Mouse (Mus musculus) gastrocnemius, postnatal 10 days (tissue): ENCODE results near the gene Phf11d. TPM values are rescaled to one million over a fixed set of nuclear protein-coding genes. Genes with fewer than 3 reads are reported as not detected.
A peak's percentile ranks its signal among the peaks of the same experiment; 100 is the strongest.
"Not testable (repeated sequence)": the region's sequence is repeated elsewhere in the genome, so short reads cannot be mapped to it uniquely, and the experiment has no call there.

Source experiments
- DNase-seq: peaks from one replicate; pipeline ENCODE4 v3.0.0; 2021; ENCODE audit warnings: mixed read lengths
- long read RNA-seq, 2 experiments: library from polyadenylated mRNA; stranded (forward); transcript quantifications; one replicate each; pipeline ENCODE4 v2.0.0; 2021
- total RNA-seq, 2 experiments: library from RNA; stranded (reverse); gene quantifications; 2 replicates each; pipeline ENCODE4 v1.2.3; 2021

Gene Phf11d
- total RNA-seq = 1 to 10 TPM; 1.6 to 2.2 TPM
- long read RNA-seq, experiment 1, partial matches to known transcripts = 0 of 1 reads
- long read RNA-seq, experiment 1, other reads (novel, unspliced or antisense) = 0 of 1 reads
- long read RNA-seq, experiment 2, partial matches to known transcripts = 0 of 2 reads
- long read RNA-seq, experiment 2, other reads (novel, unspliced or antisense) = 0 of 2 reads

DNA sequence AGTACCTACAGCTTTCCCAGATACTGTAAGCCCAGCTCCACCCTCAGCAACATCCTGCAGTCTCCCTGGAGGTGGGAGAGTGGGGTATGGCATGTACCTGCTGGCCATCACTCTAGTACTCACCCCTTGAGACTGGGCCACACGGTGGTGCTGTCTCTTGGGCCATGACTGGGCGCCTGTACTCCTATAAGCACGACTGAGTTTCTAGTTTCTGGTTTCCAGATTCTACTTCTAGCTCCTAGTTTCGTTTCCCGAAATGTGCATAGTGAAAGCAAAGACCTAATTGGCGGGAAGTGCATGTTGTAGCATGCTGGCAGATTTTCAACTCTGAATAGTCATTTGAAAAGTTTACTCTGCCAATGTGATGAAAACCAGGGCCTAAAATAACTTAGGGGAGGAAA, at the start of gene Phf11d:
Gene Phf11d, minus strand, starts transcription at position 227 of the 401 bp plus-strand sequence.
- peak; percentile 11 for DNase-seq

DNA sequence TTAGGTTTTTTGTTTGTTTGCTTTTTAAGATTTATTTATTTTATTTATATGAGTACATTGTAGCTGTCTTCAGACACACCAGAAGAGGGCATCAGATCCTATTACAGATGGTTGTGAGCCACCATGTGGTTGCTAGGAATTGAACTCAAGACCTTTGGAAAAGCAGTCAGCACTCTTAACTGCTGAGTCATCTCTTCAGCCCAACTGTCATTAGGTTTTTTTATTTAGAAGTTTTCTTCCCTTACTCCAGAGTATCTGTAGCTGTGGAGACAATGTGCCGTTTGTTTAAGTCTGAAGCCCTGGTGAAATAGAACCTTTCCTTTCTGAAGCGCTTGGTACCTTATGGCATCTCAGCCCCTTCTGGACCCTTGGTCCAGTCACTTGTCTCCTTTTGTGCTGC, 49.7 kb upstream of the Phf11d start:
- not testable (repeated sequence) for DNase-seq

DNA sequence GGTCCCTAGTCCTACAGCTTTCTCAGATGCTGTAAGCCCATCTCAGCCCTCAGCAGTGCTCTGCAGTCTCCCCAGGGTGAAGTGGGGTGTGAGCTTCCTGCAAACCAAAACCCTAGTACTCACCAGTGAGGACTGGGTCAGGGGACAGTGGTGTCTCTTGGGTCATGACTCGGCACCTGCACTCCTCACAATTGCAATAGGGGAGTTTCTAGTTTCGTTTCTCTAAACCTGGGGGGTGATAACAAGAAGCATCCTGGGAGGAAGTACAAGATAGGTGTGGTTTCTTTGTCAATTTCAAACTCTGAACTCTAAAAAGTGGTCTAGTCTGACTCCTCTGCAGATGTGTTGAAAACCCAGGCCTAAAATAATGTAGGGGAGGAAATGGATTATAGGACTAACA, 31.7 kb upstream of the Phf11d start:
- DNase-seq = no peak

DNA sequence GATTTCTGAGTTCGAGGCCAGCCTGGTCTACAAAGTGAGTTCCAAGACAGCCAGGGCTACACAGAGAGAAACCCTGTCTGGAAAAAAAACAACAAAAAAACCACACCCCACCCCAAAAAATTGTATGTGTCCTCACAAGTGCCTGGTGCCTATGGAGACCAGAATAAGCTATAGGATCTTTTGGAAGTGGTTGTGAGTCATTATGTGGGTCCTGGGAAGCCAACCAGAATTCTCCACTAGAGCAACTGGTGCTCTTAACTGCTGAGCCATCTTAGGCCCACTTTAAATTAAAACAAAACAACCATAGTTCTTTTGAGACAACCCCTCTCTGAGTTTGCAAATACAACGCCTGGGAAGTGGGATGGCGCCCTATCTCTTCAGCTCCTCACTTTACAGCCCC, 30.0 kb upstream of the Phf11d start, which contains the start of gene Phf11c:
Gene Phf11c, minus strand, starts transcription at position 101 of the 400 bp plus-strand sequence.
- no peak for DNase-seq

DNA sequence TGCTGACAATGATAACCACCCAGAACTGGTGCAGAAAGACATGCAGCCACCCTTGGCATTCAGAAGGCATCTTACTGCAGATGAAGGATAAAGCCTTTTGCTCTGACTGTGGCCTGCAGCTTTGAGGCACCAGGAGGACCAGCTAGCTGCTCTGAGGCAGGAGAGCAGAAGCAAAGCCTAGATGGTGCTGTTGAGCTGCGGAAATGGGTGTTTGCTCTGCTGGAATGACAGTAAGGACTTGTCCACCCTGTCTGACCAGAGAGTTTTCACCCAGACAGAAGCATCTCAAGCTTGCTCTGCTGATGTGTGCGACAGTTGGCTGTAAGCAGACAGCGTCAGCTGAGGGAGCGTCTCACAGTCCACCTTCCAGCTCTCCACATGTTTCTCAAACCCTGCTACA, 24.9 kb upstream of the Phf11d start:
- DNase-seq = not testable (repeated sequence)

DNA sequence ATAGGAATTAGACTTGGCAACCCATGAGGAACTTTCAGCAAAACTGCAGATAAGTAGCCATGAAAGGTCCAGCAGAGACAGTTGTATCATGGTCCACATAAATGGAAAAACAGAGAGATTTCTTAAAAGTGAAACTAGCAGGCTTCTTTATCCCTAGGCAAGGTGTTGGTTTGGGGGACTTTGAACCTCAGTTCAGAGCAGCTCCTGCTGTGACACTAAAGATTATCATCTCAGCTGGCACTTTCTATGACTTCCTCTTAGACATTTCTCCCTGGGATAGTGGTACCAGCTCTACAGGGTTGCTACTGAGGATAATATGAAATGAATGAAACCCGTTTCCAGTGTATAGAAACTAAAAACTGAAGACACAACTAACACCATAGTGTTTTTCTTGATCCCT, 24.3 kb upstream of the Phf11d start:
- no peak for DNase-seq

DNA sequence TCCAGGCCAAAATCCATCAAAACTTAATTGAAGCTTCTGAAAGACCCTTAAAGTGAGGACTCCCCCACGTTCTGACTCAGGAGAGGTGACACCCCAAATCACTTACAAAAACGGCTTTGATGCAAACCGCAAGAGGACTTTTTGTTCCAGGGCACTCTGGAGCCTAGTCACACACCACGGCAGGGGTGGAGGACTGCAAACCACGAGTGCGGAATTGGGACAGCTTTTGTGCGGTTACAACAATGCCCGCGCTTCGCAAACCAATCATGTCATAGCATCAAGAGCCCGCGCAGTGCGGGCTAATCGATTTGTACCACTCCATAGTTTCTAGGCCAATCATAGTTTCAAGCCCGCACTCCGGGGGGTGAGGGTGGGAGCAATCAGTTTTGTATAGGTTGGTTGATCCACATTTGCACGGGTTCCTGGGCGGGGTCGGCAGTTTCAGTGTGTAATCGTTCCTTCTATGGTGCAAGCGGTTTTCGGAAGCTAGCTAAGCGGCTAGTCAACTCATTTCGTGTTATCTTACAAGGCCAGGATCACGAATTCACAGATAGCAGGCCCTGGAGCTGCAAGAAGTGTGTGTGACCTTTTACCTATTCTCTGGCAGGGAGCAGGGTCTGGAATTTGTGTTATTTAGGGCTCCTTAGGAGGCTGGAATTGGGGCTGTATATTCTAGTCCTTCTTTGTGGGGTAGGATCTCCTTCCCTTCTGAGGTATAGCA, 5.2 kb upstream of the Phf11d start:
- DNase-seq = no peak

DNA sequence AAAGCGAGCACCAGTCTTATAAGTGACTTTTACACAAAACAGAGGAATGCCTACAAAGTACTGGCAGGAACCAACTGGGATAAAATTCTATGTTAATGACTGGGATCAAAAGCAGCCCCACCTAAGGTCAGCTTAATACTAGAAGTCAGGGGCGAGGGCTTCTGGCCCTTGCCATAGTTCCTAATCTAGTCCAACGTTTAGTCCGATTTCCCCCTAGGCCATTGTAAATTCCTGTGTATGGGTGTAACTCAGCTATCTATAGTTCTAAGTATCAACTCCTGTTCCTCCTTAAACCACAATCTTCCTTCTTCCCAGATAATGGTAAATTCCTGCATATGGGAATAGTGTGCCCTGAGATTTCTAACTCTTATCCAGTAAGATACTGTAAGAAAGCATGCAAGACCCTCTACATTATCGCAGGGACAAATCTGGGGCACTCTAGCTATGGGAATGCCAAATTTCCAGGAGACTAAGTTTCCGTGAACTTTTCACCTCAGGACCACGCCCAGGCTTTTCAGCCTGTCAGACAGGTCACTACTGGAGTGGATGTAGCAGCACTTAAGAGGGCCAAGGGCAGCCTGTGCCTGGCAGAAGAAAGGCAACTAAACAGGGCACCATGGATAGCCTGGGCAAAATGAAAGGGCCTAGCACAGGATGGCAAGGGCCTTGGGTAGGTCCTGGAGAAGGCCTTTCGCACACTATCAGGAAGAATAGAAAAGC, 1.3 kb upstream of the Phf11d start:
- no peak for DNase-seq

DNA sequence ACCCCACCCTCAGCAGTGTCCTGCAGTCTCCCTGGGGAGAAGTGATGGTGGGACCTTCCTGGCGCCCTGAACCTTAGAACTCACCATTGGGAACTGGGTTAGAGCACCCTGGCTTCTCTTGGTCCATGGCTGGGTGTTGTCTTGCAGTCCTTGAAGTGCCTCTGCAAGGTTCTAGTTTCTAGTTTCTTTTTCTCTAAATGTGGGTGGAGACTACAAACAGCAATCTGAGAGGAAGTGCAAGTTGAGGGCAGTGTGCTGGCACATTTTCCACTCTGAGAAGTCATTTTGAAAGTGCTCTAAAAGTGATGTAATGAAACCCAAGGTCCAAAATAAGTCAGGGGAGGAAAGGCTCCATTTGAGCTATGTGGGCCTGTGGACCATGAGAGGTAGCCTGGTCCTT, 24.1 kb downstream of the Phf11d start, which contains the start of gene Phf11b:
Gene Phf11b, minus strand, starts transcription at position 163 of the 400 bp plus-strand sequence.
- DNase-seq = not testable (repeated sequence)

DNA sequence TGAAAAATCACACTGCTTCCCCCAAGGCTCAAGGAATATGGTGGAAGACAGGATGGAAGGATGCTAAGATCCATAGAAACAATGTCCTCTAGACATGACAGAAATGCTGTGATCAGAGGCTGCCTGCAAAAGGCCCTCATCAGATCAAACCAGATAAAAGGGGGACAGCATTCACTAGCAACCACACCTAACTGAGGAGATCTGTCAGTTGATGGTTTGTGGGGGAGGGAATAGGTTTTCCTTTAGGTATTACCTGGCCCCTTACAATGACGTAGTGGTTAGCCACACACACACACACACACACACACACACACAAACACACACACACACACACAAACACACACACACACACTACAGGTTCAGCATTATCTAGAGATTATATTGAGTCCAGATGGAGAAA, 25.7 kb downstream of the Phf11d start:
- no peak for DNase-seq

DNA sequence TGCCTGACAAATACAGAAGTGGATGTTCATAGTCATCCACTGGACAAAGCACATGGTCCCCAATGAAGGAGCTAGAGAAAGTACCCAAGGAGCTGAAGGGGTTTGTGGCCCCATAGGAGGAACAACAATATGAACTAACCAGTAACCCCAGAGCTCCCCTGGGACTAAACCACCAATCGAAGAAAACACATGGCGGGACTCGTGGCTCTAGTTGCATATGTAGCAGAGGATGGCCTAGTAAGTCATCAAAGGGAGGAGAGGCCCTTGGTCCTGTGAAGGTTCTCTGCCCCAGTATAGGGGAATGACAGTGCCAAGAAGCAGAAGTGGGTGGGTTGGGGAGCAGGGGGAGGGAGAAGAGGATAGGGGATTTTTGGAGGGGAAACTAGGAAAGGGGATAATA, 29.2 kb downstream of the Phf11d start:
- DNase-seq = not testable (repeated sequence)

DNA sequence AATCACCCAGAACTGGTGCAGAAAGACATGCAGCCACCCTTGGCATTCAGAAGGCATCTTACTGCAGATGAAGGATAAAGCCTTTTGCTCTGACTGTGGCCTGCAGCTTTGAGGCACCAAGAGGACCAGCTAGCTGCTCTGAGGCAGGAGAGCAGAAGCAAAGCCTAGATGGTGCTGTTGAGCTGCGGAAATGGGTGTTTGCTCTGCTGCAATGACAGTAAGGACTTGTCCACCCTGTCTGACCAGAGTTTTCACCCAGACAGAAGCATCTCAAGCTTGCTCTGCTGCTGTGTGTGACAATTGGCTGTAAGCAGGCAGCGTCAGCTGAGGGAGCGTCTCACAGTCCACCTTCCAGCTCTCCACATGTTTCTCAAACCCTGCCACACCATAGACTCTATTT, 34.8 kb downstream of the Phf11d start:
- peak; percentile 4 for DNase-seq

DNA sequence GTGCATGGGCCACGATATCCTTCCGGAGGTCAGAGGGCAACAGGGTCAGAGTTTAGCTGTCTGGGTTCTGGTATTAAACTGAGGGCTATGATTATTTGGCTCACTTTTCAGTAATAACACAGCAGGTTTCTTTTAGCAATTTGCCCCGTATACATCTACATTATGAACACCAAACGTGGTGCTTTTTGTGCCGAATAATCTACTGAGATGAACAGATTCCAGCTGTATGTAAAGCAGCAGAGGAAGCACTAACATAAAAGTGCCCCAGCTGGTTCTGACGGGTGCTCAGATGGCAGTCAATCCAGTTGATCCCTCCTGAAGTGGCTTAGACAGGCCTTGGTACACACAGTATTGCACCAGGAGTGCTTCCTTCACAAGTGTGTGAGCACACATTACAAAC, 45.3 kb downstream of the Phf11d start:
- DNase-seq = not testable (repeated sequence)

DNA sequence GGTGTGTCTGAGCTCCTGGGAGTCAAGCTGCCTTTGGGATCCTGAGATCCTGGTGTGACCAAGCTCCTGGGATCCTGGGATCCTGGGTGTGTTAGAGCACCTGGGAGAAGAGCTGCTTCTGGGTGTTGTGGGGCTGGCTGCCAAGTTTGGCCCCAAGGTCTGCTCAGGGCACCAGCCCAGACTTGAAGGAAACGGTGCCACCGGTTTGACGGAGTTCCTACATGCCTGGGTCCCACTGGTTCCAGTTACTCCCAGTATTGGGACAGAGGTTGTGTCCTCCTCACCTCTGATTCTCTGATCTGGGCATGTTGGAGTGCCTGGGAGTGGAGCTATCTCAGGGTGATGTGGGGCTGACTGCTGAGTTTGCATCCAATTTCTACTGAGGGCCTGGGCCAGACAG, 46.2 kb downstream of the Phf11d start:
- not testable (repeated sequence) for DNase-seq

Other genes starting within 250 kb of the Phf11d start
- not detected for gene 1700129C05Rik, start 222.6 kb downstream of the Phf11d start, total RNA-seq
- not detected for gene Gm5142, start 186.7 kb downstream of the Phf11d start, total RNA-seq
- 10 to 100 TPM; 14.4 to 18.3 TPM for gene Rcbtb1, start 164.3 kb downstream of the Phf11d start, total RNA-seq
- gene Gm6904, start 105.3 kb downstream of the Phf11d start, total RNA-seq = not detected
- gene Phf11a, start 67.9 kb downstream of the Phf11d start, total RNA-seq = not detected
- gene Phf11b, start 24.1 kb downstream of the Phf11d start, total RNA-seq = under 1 TPM in 1 of 2 experiments, not detected in 1; 0.28 TPM
- under 1 TPM; 0.42 to 0.52 TPM for gene Phf11c, start 29.9 kb upstream of the Phf11d start, total RNA-seq
- gene Setdb2, start 75.4 kb upstream of the Phf11d start, total RNA-seq = 1 to 10 TPM; 5.5 to 6.8 TPM
- gene Cab39l, start 75.5 kb upstream of the Phf11d start, total RNA-seq = 10 to 100 TPM; 14.0 to 16.6 TPM
- 10 to 100 TPM; 19.4 to 25.5 TPM for gene Cdadc1, start 232.5 kb upstream of the Phf11d start, total RNA-seq